Mouse (Mus musculus) large intestine, adult 2 months (tissue): ENCODE results near the gene Bhlha15. TPM values are rescaled to one million over a fixed set of nuclear protein-coding genes. Genes with fewer than 3 reads are reported as not detected.

Experiments
- DNase-seq: peaks from one replicate; pipeline ENCODE4 v3.0.0-alpha.2; 2012; ENCODE audit warnings: low read depth, low spot score
- WGBS: fragments of 180-500 bp; shearing (Covaris S2); methylation state at CpG from one replicate; pipeline ENCODE4 v1.1.7; 2018; 5-methylcytosine and 5-hydroxymethylcytosine counted together
- polyA plus RNA-seq: library from polyadenylated mRNA; depleted of rRNA; stranded (reverse); fragments of >200 nt; gene quantifications from 2 replicates; pipeline ENCODE4 v1.2.3, GENCODE M21; 2012; rRNA removed

Bhlha15 gene
- polyA plus RNA-seq, 1 experiment = 14.1 TPM

- DNase-seq = no peak
- 27% methylated on average over 18 of the region's 18 CpGs for WGBS
These were observed 34.1 kb downstream of the Bhlha15 start for GRCm38 (mm10) chr5:144223899-144224816.

DNA sequence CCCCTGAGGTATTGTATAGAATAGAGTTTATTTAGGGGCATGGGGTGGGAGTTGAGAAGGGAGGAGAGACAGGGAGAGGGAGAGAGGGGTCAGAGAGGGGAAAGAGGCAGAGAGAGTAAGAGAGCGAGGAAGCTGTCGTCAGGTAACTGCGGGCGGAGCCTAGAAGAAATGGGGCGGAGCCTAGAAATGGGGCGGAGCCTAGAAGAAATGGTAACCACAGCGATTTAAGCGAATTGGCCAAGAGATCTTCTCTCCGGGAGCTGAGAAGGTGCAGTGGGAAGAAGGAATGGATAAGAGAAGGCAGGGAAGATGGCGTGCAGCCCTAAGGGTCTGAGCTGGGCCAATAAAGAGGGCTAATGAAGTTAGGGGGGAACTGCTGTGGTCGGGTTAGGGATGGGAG lies 36.1 kb downstream of the Bhlha15 start:
- 42% methylated on average over 11 of the region's 11 CpGs for WGBS
- DNase-seq = no peak

- no peak for DNase-seq
- 88% methylated on average over 7 of the region's 7 CpGs for WGBS
These were observed 40.1 kb downstream of the Bhlha15 start for GRCm38 (mm10) chr5:144230216-144230615.

DNA sequence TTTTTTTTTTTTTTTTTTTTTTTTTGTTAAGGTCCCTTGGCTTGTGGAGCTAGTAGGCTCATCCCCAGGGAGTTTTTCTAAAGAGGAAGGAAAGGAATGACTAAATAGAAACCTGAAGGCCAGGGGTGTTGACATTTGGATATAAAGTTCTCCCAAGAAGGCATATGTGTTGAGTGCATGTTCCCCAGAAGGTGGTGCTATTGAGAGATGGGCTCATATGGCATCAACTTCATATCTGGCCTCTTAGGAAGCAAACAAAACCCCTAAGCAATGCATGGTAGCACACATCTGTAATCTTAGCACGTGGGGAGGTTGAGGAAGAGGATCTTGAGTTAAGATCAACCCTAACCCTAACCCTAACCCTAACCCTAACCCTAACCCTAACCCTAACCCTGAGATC lies 41.3 kb downstream of the Bhlha15 start:
- 45% methylated on average over 1 of the region's 1 CpGs for WGBS
- DNase-seq = no peak

GRCm38 (mm10) chr5:144232531-144232930 lies 42.4 kb downstream of the Bhlha15 start:
- 84% methylated on average over 5 of the region's 5 CpGs for WGBS
- DNase-seq = no peak

- no peak for DNase-seq
- WGBS = 64% methylated on average over 6 of the region's 6 CpGs
These were observed 44.1 kb downstream of the Bhlha15 start for GRCm38 (mm10) chr5:144234222-144234621.

GRCm38 (mm10) chr5:144234714-144235113 lies 44.6 kb downstream of the Bhlha15 start:
- WGBS = 85% methylated on average over 7 of the region's 7 CpGs
- DNase-seq = no peak

GRCm38 (mm10) chr5:144238969-144239368 lies 48.9 kb downstream of the Bhlha15 start:
- no peak for DNase-seq
- WGBS = 94% methylated on average over 1 of the region's 1 CpGs

Other genes with a start within 250 kb of the Bhlha15 start
- 17.6 and 20.1 TPM in 2 replicates for gene Ccz1, start 175.4 kb upstream of the Bhlha15 start, polyA plus RNA-seq
- 23.7 and 30.5 TPM in 2 replicates for gene Ocm, start 163.6 kb upstream of the Bhlha15 start, polyA plus RNA-seq
- gene Lmtk2, start 89.8 kb upstream of the Bhlha15 start, polyA plus RNA-seq = 21.9 and 31.0 TPM in 2 replicates
- gene Tecpr1, start 33.3 kb downstream of the Bhlha15 start, polyA plus RNA-seq = 20.1 and 27.6 TPM in 2 replicates
- 105 and 134 TPM in 2 replicates for gene Bri3, start 54.2 kb downstream of the Bhlha15 start, polyA plus RNA-seq
- 37.1 and 50.3 TPM in 2 replicates for gene Baiap2l1, start 167.8 kb downstream of the Bhlha15 start, polyA plus RNA-seq